Mouse (Mus musculus) MEL (cell line): ENCODE measurements around the gene Snx29. TPM values are rescaled to one million over a fixed set of nuclear protein-coding genes. Genes with fewer than 3 reads are reported as not detected.

ENCODE experiments used
- DNase-seq: peaks from one replicate; pipeline ENCODE4 v3.0.0; 2011; ENCODE audit warnings: low read depth, low spot score
- H3K27ac ChIP-seq: 2 replicates; pipeline ENCODE4 v1.5.1; 2012; ENCODE audit warnings: low read depth, mild to moderate bottlenecking, control low read depth, low read length, moderate library complexity; ENCODE audit not compliant: control insufficient read depth
- H3K27me3 ChIP-seq, 2 experiments: fragments of 150-350 bp in 1 of 2; sonication (generic) in 1 of 2; 2 replicates each; pipeline ENCODE4 v1.6.1; 2012; ENCODE audit warnings: low read length in 2 of 2, mild to moderate bottlenecking in 2 of 2, improper control_type of control experiment in 1 of 2, moderate library complexity in 1 of 2; ENCODE audit not compliant: insufficient read depth in 2 of 2, control insufficient read depth in 1 of 2
- H3K36me3 ChIP-seq, 2 experiments: 2 replicates each; pipeline ENCODE4 v1.6.1; 2012 to 2014; ENCODE audit warnings: low read length in 2 of 2, improper control_type of control experiment in 1 of 2, inconsistent platforms in 1 of 2, mild to moderate bottlenecking in 1 of 2; ENCODE audit not compliant: insufficient read depth in 2 of 2, control insufficient read depth in 1 of 2
- H3K4me1 ChIP-seq, 2 experiments: fragments of 150-350 bp in 1 of 2; sonication (generic) in 1 of 2; 2 replicates each; pipeline ENCODE4 v1.6.1; 2012; ENCODE audit warnings: low read length in 2 of 2, improper control_type of control experiment in 1 of 2, mild to moderate bottlenecking in 1 of 2; ENCODE audit not compliant: insufficient read depth in 2 of 2, control insufficient read depth in 1 of 2
- H3K4me3 ChIP-seq, 2 experiments: fragments of 150-350 bp in 1 of 2; sonication (generic) in 1 of 2; 2 replicates each; pipeline ENCODE4 v1.5.1; 2012; ENCODE audit warnings: low read depth in 2 of 2, low read length in 2 of 2, mild to moderate bottlenecking in 2 of 2, moderate library complexity in 2 of 2, control low read depth in 1 of 2, improper control_type of control experiment in 1 of 2; ENCODE audit not compliant: control insufficient read depth in 1 of 2, insufficient read depth in 1 of 2
- H3K79me2 ChIP-seq: 2 replicates; pipeline ENCODE4 v1.6.1; 2012; ENCODE audit warnings: mild to moderate bottlenecking, low read length, moderate library complexity; ENCODE audit not compliant: control insufficient read depth, poor library complexity, insufficient read depth
- H3K9ac ChIP-seq: 2 replicates; pipeline ENCODE4 v1.6.1; 2012; ENCODE audit warnings: low read depth, mild to moderate bottlenecking, control low read depth, low read length, moderate library complexity; ENCODE audit not compliant: control insufficient read depth, poor library complexity, severe bottlenecking
- H3K9me3 ChIP-seq: fragments of 150-350 bp; sonication (generic); replicated peaks from 2 replicates; pipeline ENCODE4 v1.6.1; 2012; ENCODE audit warnings: mild to moderate bottlenecking, low read length, improper control_type of control experiment, moderate library complexity; ENCODE audit not compliant: insufficient read depth
- GABPA ChIP-seq: IDR thresholded peaks from 2 replicates; pipeline ENCODE4 v1.6.1; 2012; ENCODE audit warnings: low read depth, mild to moderate bottlenecking, inconsistent platforms, low read length, improper control_type of control experiment, moderate library complexity
- HCFC1 ChIP-seq: IDR thresholded peaks from 2 replicates; pipeline ENCODE4 v1.6.1; 2012; ENCODE audit warnings: low read depth, mild to moderate bottlenecking, inconsistent platforms, low read length, improper control_type of control experiment, moderate library complexity
- JUND ChIP-seq: IDR thresholded peaks from 2 replicates; pipeline ENCODE4 v1.6.1; 2011; ENCODE audit warnings: low read depth, mild to moderate bottlenecking, improper control_type of control experiment, low read length
- MAFK ChIP-seq: IDR thresholded peaks from 2 replicates; pipeline ENCODE4 v1.6.1; 2011; ENCODE audit warnings: low read depth, mild to moderate bottlenecking, low read length, improper control_type of control experiment, borderline replicate concordance
- MAX ChIP-seq: IDR thresholded peaks from 2 replicates; pipeline ENCODE4 v1.6.1; 2011; ENCODE audit warnings: low read length, improper control_type of control experiment
- MXI1 ChIP-seq: IDR thresholded peaks from 2 replicates; pipeline ENCODE4 v1.6.1; 2011; ENCODE audit warnings: mild to moderate bottlenecking, low read depth, low read length, improper control_type of control experiment
- MYB ChIP-seq: IDR thresholded peaks from 2 replicates; pipeline ENCODE4 v1.6.1; 2011; ENCODE audit warnings: mild to moderate bottlenecking, low read depth, low read length, improper control_type of control experiment
- MYC ChIP-seq: IDR thresholded peaks from 2 replicates; pipeline ENCODE4 v1.6.1; 2011; ENCODE audit warnings: low read depth, mild to moderate bottlenecking, low read length, improper control_type of control experiment, moderate library complexity
- NELFE ChIP-seq: IDR thresholded peaks from 2 replicates; pipeline ENCODE4 v1.6.1; 2011; ENCODE audit warnings: low read depth, low read length, improper control_type of control experiment
- NRF1 ChIP-seq: IDR thresholded peaks from 2 replicates; pipeline ENCODE4 v1.6.1; 2014; ENCODE audit warnings: low read depth, mild to moderate bottlenecking, inconsistent platforms, low read length, improper control_type of control experiment, moderate library complexity; ENCODE audit not compliant: poor library complexity, insufficient read depth, severe bottlenecking
- POLR2AphosphoS2 ChIP-seq: IDR thresholded peaks from 2 replicates; pipeline ENCODE4 v1.6.1; 2011; ENCODE audit warnings: low read length, improper control_type of control experiment
- RAD21 ChIP-seq: IDR thresholded peaks from 2 replicates; pipeline ENCODE4 v1.6.1; 2011; ENCODE audit warnings: mild to moderate bottlenecking, low read depth, low read length, improper control_type of control experiment
- RCOR1 ChIP-seq: IDR thresholded peaks from 2 replicates; pipeline ENCODE4 v1.6.1; 2012; ENCODE audit warnings: low read depth, mild to moderate bottlenecking, inconsistent platforms, low read length, improper control_type of control experiment
- SMC3 ChIP-seq: IDR thresholded peaks from 2 replicates; pipeline ENCODE4 v1.6.1; 2011; ENCODE audit warnings: low read depth, low read length, improper control_type of control experiment
- UBTF ChIP-seq: IDR thresholded peaks from 2 replicates; pipeline ENCODE4 v1.6.1; 2012; ENCODE audit warnings: low read depth, mild to moderate bottlenecking, inconsistent platforms, low read length, improper control_type of control experiment, moderate library complexity, borderline replicate concordance; ENCODE audit not compliant: insufficient read depth
- USF1 ChIP-seq: IDR thresholded peaks from 2 replicates; pipeline ENCODE4 v1.6.1; 2014; ENCODE audit warnings: low read depth, mild to moderate bottlenecking, inconsistent platforms, low read length, improper control_type of control experiment, moderate library complexity
- USF2 ChIP-seq, 2 experiments: IDR thresholded peaks; 2 replicates each; pipeline ENCODE4 v1.6.1; 2011 to 2012; ENCODE audit warnings: improper control_type of control experiment in 2 of 2, low read length in 2 of 2, borderline replicate concordance in 1 of 2, inconsistent platforms in 1 of 2, low read depth in 1 of 2, mild to moderate bottlenecking in 1 of 2; ENCODE audit not compliant: insufficient read depth in 1 of 2
- ZC3H11A ChIP-seq: IDR thresholded peaks from 2 replicates; pipeline ENCODE4 v1.6.1; 2012; ENCODE audit warnings: low read depth, mild to moderate bottlenecking, inconsistent platforms, low read length, improper control_type of control experiment
- ZKSCAN1 ChIP-seq: IDR thresholded peaks from 2 replicates; pipeline ENCODE4 v1.6.1; 2012; ENCODE audit warnings: low read depth, mild to moderate bottlenecking, inconsistent platforms, low read length, improper control_type of control experiment, moderate library complexity
- ZMIZ1 ChIP-seq: IDR thresholded peaks from 2 replicates; pipeline ENCODE4 v1.6.1; 2012; ENCODE audit warnings: low read depth, mild to moderate bottlenecking, inconsistent platforms, low read length, improper control_type of control experiment, moderate library complexity
- polyA plus RNA-seq, 2 experiments: library from polyadenylated mRNA; stranded (reverse) in 1 of 2; unstranded in 1 of 2; fragments of >175 nt in 1 of 2; fragments of >200 nt in 1 of 2; gene quantifications; 2 replicates each; pipeline versions ENCODE4 v1.2.1 to v1.2.4; 2012; ENCODE audit warnings: low replicate concordance in 2 of 2, low read depth in 1 of 2; ENCODE audit not compliant: insufficient read length in 2 of 2, insufficient read depth in 1 of 2, missing spikeins in 1 of 2
- total RNA-seq: library from RNA; depleted of rRNA; stranded (reverse); fragments of 300-350 nt; gene quantifications from 2 replicates; pipeline ENCODE4 v1.2.3, GENCODE M21; 2012

The Snx29 gene
- total and polyA plus RNA-seq, 3 experiments, result 0.72 to 0.73 TPM; not detected in 1

DNA sequence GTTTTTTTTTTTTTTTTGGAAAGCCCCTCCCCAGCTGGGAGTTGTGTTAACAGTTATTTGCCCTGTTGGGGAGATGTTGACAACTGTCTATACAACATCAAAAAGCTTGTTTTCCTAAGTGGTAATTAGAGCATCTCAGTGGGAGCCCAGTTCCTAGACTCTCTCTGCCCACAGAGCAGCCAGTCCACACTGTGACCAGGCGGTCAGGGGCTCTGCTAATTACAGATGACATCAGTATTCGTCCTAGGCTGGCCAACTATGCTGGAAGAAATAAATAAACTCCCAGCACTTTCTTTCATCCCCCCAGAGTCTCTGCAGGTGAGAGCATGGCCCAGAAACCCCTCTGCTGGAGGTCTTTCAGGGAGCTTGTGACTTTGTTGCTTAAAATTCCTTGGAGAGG, 470.7 kb downstream of the Snx29 start:
- H3K9me3 ChIP-seq, result no peaks in the 10 kb centered on the region
- no peak overlapping the region for H3K9ac ChIP-seq
- H3K4me1 ChIP-seq, result peaks cover 0 to 2% of the 10 kb centered on the region in 2 experiments; a peak in 2 of 4 replicates
- no peaks in the 10 kb centered on the region for H3K79me2 ChIP-seq
- no peak for DNase-seq
- TF ChIP-seq POLR2AphosphoS2, result no peak
- no peak for TF ChIP-seq NELFE
- TF ChIP-seq JUND, result no peak
- TF ChIP-seq USF1, result no peak
- no peak for TF ChIP-seq MYC
- TF ChIP-seq RCOR1, result no peak
- no peak for TF ChIP-seq ZMIZ1
- H3K4me3 ChIP-seq, result no peak overlapping the region
- no peaks in the 10 kb centered on the region for H3K27me3 ChIP-seq
- no peaks in the 10 kb centered on the region for H3K36me3 ChIP-seq
- H3K27ac ChIP-seq, result no peak overlapping the region

DNA sequence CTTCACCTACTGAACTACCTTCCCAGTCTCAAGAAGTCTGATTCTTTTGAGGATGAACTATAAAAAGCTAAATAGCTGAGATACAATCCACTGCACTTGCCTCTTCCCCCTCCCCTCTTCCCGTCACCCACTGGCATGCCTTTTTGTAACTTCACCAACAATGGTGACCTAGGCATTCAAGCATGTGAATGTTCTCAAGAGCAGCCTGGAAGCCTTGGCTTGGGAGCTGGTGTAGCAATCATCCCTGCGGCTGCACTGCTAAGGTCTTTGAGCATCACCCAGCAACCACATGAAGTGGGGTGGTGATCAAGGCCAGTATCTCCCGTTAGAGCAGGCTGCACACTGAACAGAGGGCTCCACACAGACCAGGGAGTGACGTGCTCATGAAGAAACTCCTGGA, 471.9 kb downstream of the Snx29 start:
- Histone ChIP-seq H3K9ac (no peak overlapping the region), H3K79me2 (no peaks in the 10 kb centered on the region), H3K4me3 (no peak overlapping the region), H3K36me3 (no peaks in the 10 kb centered on the region), H3K27ac (no peak overlapping the region), H3K27me3 (no peaks in the 10 kb centered on the region), H3K4me1 (peaks cover 0 to 2% of the 10 kb centered on the region in 2 experiments; a peak in 2 of 4 replicates), H3K9me3 (no peaks in the 10 kb centered on the region)
- TF ChIP-seq POLR2AphosphoS2 (no peak), SMC3 (no peak), JUND (no peak), MAFK (no peak), RAD21 (no peak), USF2 (IDR thresholded peaks at IDR 0.05; ENCODE audit: borderline replicate concordance in 1 of 2, insufficient read depth in 1 of 2, low read depth in 1 of 2, low read length in 2 of 2) (no peak), NRF1 (no peak), USF1 (no peak), MYC (no peak), ZKSCAN1 (no peak), GABPA (no peak), ZC3H11A (no peak), MXI1 (no peak), UBTF (no peak), MAX (no peak), MYB (no peak), HCFC1 (no peak)
- DNase-seq, result no peak
